Mouse (Mus musculus): ENCODE results near the gene Ckap4. TPM values are rescaled to one million over a fixed set of nuclear protein-coding genes. Genes with fewer than 3 reads are reported as not detected.

Ckap4 gene
- polyA plus RNA-seq, 1 experiment from 2014 or later: 23.3 TPM

DNA sequence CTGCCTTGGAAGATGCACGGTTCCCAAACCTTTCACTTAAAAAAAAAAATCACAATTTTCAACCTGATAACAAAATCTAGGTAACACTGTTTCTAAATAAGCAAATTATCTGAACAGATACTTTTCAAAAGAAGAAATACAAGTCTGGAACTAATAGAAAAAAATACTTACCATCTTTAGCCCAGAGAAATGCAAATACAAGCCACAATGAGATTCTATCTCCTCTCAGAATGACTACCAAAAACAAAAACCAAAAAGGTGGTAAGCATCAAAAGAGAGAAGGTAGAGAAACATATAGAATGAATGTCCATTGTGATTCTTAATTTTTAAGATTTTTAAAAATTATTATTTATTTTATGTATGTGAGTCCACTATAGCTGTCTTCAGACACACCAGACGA, 18.6 kb upstream of the Ckap4 start:
- H3K4me3 ChIP-seq (ENCODE audit: low read depth, low read length): no peak overlapping the region
- H3K4me2 ChIP-seq (replicated peaks; ENCODE audit: low read depth): no peak overlapping the region
- H3K4me1 ChIP-seq (replicated peaks; ENCODE audit: control insufficient read depth, insufficient read depth, low read length): no peaks in the 10 kb centered on the region
- no peak overlapping the region for H3K9ac ChIP-seq (ENCODE audit: low read depth, low read length)
- no peaks in the 10 kb centered on the region for H3K36me3 ChIP-seq (ENCODE audit: control insufficient read depth, insufficient read depth)
- WGBS: 91% methylated on average over 2 of the region's 2 CpGs
- ATAC-seq: no peak
- no peak for TF ChIP-seq CTCF (IDR thresholded peaks at IDR 0.05; ENCODE audit: low read depth)
- no peaks in the 10 kb centered on the region for H3K27me3 ChIP-seq (replicated peaks; ENCODE audit: control insufficient read depth, insufficient read depth, low read length)
- H3K9me3 ChIP-seq (ENCODE audit: control insufficient read depth): no peaks in the 10 kb centered on the region
- no peak overlapping the region for H3K27ac ChIP-seq (ENCODE audit: low read depth, low read length)

DNA sequence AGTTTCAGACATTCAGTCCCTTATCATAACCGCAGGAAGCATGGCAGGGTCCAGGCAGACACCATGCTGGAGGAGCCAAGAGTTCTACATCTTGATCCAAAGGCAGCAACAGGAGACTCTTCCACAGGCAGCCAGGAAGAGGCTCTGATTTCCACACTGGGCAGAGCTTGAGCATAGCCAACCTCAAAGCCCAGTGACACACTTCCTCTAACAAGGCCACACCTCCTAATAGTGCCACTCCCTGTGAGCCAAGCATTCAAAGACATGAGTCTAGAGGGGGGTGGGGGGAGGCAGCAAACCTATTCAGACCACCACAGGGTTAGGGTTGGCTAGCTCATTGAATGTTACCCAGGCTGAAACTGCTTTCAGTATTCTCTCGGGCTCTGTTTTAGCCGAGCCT, 18.0 kb upstream of the Ckap4 start:
- H3K9me3 ChIP-seq (ENCODE audit: control insufficient read depth): no peaks in the 10 kb centered on the region
- no peaks in the 10 kb centered on the region for H3K27me3 ChIP-seq (replicated peaks; ENCODE audit: control insufficient read depth, insufficient read depth, low read length)
- H3K9ac ChIP-seq (ENCODE audit: low read depth, low read length): no peak overlapping the region
- no peak for TF ChIP-seq CTCF (IDR thresholded peaks at IDR 0.05; ENCODE audit: low read depth)
- H3K27ac ChIP-seq (ENCODE audit: low read depth, low read length): no peak overlapping the region
- H3K36me3 ChIP-seq (ENCODE audit: control insufficient read depth, insufficient read depth): no peaks in the 10 kb centered on the region
- no peaks in the 10 kb centered on the region for H3K4me1 ChIP-seq (replicated peaks; ENCODE audit: control insufficient read depth, insufficient read depth, low read length)
- no peak for ATAC-seq
- no peak overlapping the region for H3K4me3 ChIP-seq (ENCODE audit: low read depth, low read length)
- H3K4me2 ChIP-seq (replicated peaks; ENCODE audit: low read depth): no peak overlapping the region
- 98% methylated on average over 3 of the region's 3 CpGs for WGBS

GRCm38 (mm10) chr10:84549920-84550293, 16.0 kb upstream of the Ckap4 start:
- Histone ChIP-seq H3K36me3 (ENCODE audit: control insufficient read depth, insufficient read depth) (no peaks in the 10 kb centered on the region), H3K4me2 (replicated peaks; ENCODE audit: low read depth) (no peak overlapping the region), H3K27ac (ENCODE audit: low read depth, low read length) (no peak overlapping the region), H3K9ac (ENCODE audit: low read depth, low read length) (no peak overlapping the region), H3K27me3 (replicated peaks; ENCODE audit: control insufficient read depth, insufficient read depth, low read length) (no peaks in the 10 kb centered on the region), H3K4me1 (replicated peaks; ENCODE audit: control insufficient read depth, insufficient read depth, low read length) (no peaks in the 10 kb centered on the region), H3K4me3 (ENCODE audit: low read depth, low read length) (no peak overlapping the region), H3K9me3 (ENCODE audit: control insufficient read depth) (no peaks in the 10 kb centered on the region)
- TF ChIP-seq CTCF (IDR thresholded peaks at IDR 0.05; ENCODE audit: low read depth): no peak
- 80% methylated on average over 10 of the region's 10 CpGs for WGBS
- no peak for ATAC-seq

DNA sequence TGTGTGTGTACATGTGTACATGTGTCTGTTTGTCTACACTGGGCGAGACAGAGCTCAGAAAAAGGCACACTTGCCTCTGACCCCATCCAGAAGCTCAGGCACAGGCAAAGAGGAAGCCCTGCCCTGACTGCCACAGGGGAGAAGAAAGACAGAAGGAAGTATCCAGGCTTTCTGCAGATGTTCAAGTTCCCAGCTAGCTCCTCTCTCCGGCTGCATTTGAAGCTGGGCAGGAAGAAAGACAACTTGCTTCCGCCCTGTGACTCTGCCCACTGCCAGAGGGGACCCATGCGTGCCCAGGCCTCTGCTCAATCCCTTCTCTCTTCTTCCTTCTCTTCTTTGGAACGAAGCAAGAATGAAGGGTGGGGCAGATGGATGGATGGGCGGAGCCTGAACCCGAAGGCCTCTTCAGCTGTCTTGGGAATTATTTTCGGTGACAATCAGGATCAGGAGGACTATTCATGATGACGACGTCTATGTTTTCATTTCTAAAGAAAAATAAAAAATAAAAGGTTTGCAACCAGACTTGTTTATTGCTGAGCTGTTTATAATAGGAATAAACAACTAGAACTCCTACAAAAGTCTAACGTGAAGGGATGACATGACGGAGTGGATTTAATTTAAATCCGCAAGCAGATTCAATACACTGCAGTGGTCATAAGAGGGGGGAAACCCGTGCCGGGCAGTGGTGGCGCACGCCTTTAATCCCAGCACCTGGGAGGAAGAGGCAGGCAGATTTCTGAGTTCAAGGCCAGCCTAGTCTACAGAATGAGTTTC, 15.5 kb upstream of the Ckap4 start:
- no peak overlapping the region for H3K4me2 ChIP-seq (replicated peaks; ENCODE audit: low read depth)
- no peak overlapping the region for H3K4me3 ChIP-seq (ENCODE audit: low read depth, low read length)
- 69% methylated on average over 17 of the region's 17 CpGs for WGBS
- H3K9ac ChIP-seq (ENCODE audit: low read depth, low read length): no peak overlapping the region
- no peak for TF ChIP-seq CTCF (IDR thresholded peaks at IDR 0.05; ENCODE audit: low read depth)
- H3K27me3 ChIP-seq (replicated peaks; ENCODE audit: control insufficient read depth, insufficient read depth, low read length): no peaks in the 10 kb centered on the region
- H3K27ac ChIP-seq (ENCODE audit: low read depth, low read length): no peak overlapping the region
- no peak for ATAC-seq
- no peaks in the 10 kb centered on the region for H3K9me3 ChIP-seq (ENCODE audit: control insufficient read depth)
- H3K36me3 ChIP-seq (ENCODE audit: control insufficient read depth, insufficient read depth): no peaks in the 10 kb centered on the region
- H3K4me1 ChIP-seq (replicated peaks; ENCODE audit: control insufficient read depth, insufficient read depth, low read length): no peaks in the 10 kb centered on the region

DNA sequence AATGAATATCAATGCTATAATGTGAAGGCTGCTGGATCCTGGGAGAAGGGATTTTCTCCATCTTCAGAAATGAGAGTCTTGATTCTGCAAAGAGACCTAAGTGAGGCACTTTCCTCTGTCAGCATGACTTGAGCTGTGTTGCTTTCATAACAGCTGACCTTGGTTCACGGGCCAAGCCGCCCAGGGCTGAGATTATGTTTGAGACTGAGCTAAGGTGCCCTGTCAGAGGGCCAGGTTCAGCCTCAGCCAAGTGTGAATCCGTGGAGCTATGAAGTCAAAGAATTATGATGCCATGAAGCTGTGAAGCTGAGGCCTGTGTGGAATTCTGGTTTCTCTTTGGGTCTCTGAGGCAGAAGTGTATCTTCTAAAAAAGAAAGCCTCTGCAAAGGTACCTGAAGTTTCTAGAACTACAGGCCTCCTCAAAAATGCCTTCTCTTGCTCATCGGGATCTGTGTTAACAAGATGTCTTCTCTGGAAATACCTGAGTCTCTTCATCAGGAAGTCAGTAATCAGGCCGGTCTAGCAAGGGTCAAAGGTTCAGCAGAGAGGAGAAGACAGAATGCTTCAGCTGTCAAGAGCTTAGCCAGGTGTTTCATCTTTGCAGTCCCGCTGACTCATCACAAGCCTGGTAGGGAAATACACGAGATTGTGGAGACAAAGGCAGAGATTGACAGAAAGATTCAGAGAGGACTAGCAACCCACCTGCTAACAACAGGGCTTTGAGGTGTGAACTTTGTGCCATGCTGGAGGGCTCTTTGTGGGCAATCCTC, 11.2 kb upstream of the Ckap4 start:
- TF ChIP-seq CTCF (IDR thresholded peaks at IDR 0.05; ENCODE audit: low read depth): no peak
- Histone ChIP-seq H3K9me3 (ENCODE audit: control insufficient read depth) (no peaks in the 10 kb centered on the region), H3K4me1 (replicated peaks; ENCODE audit: control insufficient read depth, insufficient read depth, low read length) (no peaks in the 10 kb centered on the region), H3K27me3 (replicated peaks; ENCODE audit: control insufficient read depth, insufficient read depth, low read length) (no peaks in the 10 kb centered on the region), H3K4me2 (replicated peaks; ENCODE audit: low read depth) (no peak overlapping the region), H3K36me3 (ENCODE audit: control insufficient read depth, insufficient read depth) (no peaks in the 10 kb centered on the region), H3K4me3 (ENCODE audit: low read depth, low read length) (no peak overlapping the region), H3K9ac (ENCODE audit: low read depth, low read length) (no peak overlapping the region), H3K27ac (ENCODE audit: low read depth, low read length) (no peak overlapping the region)
- ATAC-seq: peak; percentile 73
- 22% methylated on average over 7 of the region's 7 CpGs for WGBS

GRCm38 (mm10) chr10:84542802-84543658, 9.2 kb upstream of the Ckap4 start:
- no peaks in the 10 kb centered on the region for H3K27me3 ChIP-seq (replicated peaks; ENCODE audit: control insufficient read depth, insufficient read depth, low read length)
- H3K4me1 ChIP-seq (replicated peaks; ENCODE audit: control insufficient read depth, insufficient read depth, low read length): no peaks in the 10 kb centered on the region
- no peak overlapping the region for H3K27ac ChIP-seq (ENCODE audit: low read depth, low read length)
- ATAC-seq: no peak
- no peaks in the 10 kb centered on the region for H3K9me3 ChIP-seq (ENCODE audit: control insufficient read depth)
- H3K4me3 ChIP-seq (ENCODE audit: low read depth, low read length): no peak overlapping the region
- no peaks in the 10 kb centered on the region for H3K36me3 ChIP-seq (ENCODE audit: control insufficient read depth, insufficient read depth)
- H3K9ac ChIP-seq (ENCODE audit: low read depth, low read length): no peak overlapping the region
- 47% methylated on average over 11 of the region's 11 CpGs for WGBS
- no peak overlapping the region for H3K4me2 ChIP-seq (replicated peaks; ENCODE audit: low read depth)
- peak; percentile 54 for TF ChIP-seq CTCF (IDR thresholded peaks at IDR 0.05; ENCODE audit: low read depth)
